Mouse (Mus musculus) gonadal fat pad, adult 2 months (tissue): ENCODE results near the gene Ufsp1. TPM values are rescaled to one million over a fixed set of nuclear protein-coding genes. Genes with fewer than 3 reads are reported as not detected.

Experiments
- DNase-seq: peaks from one replicate; pipeline ENCODE4 v3.0.0-alpha.2; 2012; ENCODE audit warnings: low read depth
- polyA plus RNA-seq: library from polyadenylated mRNA; depleted of rRNA; stranded (reverse); fragments of >200 nt; gene quantifications from 2 replicates; pipeline ENCODE4 v1.2.3, GENCODE M21; 2012

Ufsp1 gene
- polyA plus RNA-seq, 1 experiment = 18.3 TPM

GRCm38 (mm10) chr5:137295712-137296111, 1.3 kb downstream of the Ufsp1 start:
- no peak for DNase-seq

- DNase-seq = no peak
Measured at GRCm38 (mm10) chr5:137297126-137297525, 2.7 kb downstream of the Ufsp1 start.

- DNase-seq = no peak
Measured at GRCm38 (mm10) chr5:137299240-137299639, 4.8 kb downstream of the Ufsp1 start.

GRCm38 (mm10) chr5:137301253-137301652, 6.8 kb downstream of the Ufsp1 start:
- DNase-seq = no peak

- no peak for DNase-seq
Measured at GRCm38 (mm10) chr5:137303609-137304008, 9.2 kb downstream of the Ufsp1 start.

- no peak for DNase-seq
Measured at GRCm38 (mm10) chr5:137304165-137304564, 9.7 kb downstream of the Ufsp1 start.

DNA sequence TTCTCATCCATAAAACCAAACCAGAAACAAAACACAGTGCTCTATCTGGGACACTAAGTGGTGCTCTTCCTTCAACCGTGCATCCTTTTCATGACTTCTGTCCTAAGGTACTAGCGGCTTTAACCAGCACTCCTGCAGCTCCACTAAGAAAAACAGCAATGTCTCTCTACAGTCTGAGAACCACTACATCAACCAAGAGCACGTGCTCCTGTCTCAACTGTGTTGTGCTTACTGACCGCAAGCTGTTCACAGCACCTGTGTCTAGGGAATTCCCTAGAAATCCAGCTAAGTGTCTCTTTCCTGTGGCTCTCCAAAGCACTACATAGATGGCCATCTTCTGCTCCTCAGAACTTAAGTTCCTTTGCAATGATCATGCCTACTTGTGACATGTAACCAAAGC, 10.4 kb downstream of the Ufsp1 start:
- DNase-seq = no peak

DNA sequence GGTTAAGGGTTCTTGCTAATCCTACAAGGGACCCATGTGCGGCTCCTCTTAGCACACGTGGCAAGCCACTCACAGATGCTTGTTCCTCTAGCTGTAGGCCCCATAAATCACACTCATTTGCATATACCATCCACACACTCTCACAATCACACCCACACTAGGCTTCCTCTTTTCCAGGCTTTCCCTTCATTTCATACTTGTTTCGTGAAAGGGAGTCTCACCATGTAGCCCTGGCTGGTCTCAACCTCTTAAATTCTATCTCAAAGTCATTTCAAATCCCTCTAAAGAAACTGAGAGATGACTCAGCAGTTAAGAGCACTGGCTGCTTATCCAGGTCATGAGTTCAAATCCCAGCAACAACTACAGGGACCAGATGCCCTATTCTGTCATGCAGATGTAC, 11.4 kb downstream of the Ufsp1 start:
- no peak for DNase-seq

DNA sequence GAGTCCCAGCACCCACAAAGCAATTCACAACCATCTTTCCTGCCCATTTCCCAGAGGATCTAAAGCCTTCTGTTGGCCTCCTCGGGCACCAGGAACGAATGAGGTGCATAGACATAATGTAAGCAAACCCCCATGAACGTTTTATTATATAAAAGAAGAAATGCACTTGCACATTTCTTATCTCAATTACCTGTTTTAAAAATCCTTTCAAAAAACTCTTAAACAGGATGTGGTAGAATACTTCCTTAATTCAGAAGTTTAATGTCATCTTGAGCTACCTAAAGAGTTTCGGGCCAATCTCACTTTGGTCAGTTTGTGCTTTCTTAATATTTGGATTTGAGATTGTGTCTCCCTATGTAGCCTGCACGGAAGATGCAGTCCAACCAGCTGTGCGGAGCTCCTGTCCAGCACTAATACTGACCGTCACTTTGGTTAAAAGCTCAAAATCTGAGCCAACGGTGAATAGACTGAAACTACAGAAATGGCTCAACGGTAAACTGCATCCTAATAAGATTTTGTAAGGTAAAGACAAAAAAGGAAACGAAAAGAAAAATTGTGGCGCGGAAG, 12.1 kb downstream of the Ufsp1 start:
- DNase-seq = no peak

DNA sequence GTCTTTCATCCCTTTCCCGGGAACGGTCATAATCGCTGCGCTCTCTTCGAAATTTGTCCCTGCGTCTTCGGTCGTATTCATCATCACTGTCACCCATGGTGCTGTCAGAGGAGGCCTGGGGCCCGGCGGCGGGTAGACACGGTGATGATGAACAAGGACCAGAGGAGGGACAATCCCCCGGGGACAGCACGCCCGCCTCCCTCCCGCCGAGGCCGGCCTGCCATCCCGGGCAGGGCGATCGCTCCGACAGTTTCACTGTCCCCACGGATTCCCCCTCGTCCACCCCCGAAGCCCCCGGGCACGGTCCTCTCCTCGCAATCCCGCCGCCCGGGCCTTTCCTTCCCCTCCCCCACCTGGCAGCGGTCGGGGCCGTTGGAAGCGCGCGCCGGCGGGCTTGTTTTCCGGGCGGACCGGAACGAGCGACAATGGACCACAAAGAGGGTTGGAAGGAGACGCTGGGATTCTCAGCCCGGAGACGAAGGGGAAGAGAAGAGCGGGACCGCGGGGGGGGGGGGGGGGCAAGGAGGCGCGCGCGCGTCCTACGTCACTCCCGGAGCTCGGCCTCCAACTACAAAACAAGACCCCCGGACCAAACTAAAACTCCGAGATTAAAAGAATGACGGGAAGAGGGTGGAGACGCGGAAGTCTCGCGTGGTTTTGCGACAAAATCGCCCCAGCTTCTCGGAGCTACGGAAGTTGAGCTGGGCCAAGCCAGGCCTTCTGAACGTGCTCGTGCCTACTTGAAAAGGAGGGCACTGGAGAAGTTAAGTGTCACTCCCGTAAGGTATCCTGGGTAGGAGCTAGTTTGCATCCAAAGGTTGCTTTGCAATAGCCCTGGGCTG, 12.9 kb downstream of the Ufsp1 start, which contains the start of gene Srrt:
Srrt (minus strand) TSS at position 604 of the 842 bp plus-strand sequence.
- DNase-seq = peak; percentile 54

DNA sequence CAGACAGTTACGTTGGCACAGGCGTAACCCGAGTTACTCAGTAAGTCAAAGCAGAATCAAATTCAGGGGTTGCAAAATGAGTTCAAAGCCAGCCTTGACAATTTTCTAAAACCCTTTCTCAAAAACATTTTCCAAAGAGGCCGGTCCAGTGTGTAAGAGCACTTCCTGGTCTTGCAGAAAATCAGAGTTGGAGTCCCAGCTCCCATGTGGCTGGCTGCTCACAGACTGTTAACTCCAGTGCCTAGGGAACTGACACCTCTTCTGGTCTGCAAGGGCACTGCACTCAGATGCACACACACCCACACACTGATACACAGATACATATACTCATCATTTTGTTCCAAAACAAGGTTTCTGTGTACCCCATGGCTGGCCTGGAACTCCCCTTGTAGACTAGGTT, 13.9 kb downstream of the Ufsp1 start:
- DNase-seq = no peak

DNA sequence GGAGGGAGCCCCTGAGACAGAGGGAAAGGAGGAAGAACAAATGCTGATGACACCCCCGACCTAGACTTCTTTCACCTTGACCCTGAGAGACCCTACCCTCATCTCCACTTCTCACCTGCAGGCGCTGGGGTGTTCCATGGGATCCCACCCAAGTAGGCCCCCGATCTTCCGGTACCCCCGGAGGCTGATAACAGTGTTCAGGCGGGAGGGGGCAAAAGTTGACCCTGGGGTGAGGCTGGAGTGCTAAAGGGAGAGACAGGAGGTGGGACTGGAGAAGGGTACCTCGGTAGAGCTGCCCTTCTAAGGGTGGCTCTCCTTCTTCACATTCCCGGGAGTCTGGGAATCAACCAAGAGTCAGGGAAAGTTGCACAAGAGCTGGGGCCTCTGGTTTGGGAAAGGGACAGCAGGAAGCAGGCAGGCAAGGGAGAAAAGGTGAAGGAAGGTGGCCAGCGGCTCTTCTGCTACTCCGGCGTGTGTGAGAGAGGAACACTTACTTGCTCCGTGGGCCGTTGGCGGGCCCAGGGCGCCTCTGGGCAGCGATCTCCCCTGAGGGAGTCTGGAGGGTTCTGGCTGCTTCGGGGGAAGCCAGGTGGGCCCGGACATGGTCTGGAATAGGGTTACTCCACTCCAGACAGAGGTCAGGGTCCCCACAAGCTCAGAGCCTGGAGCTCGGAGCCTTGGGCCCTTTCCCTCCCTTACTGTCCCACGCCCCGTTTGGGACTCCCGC, 19.2 kb downstream of the Ufsp1 start:
- no peak for DNase-seq

DNA sequence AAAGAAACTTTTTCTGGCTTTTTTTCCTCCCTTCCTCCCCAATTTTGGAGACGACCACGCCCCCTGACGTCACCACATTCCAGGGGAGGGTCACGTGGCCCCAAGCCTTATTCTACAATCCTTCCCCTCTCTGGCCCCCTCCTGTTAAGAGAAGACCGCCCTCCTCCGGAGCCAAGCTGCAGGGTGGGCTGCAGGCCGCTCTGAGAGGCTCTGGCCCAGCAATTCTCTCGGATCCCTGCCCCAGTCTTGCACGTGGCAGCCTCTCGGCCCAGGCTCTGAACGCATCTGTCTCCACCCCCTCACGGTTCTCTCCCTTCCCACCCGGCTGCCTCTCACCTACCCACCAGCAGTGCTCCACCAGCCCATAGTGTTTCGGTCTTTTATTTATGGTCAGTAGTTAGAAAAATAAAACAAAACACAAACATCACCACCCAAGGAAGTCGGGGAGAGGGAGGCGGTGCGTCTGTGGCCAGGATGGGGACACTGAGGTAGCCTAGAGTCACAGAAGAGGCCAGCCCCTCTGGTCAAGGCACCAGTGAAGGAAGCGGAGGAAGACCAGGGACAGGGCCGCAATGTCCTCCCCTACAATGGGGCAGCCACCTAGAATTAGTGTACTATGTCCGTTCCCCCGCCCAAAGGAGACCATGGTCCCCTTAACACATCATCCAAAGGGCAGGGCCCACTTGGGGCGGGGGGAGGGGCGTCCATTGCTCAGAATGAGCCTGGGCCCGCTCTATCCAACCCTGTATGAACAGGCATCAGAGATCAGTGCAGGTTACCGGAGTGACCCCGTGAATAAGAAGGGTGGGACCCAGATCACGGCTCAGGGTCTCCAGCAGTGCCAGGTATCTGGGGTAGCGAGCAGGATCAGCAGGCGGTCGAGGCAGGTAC, 20.0 kb downstream of the Ufsp1 start, which contains the start of gene Trip6:
Trip6 (minus strand) TSS at position 212 of the 891 bp plus-strand sequence.
- DNase-seq = no peak

DNA sequence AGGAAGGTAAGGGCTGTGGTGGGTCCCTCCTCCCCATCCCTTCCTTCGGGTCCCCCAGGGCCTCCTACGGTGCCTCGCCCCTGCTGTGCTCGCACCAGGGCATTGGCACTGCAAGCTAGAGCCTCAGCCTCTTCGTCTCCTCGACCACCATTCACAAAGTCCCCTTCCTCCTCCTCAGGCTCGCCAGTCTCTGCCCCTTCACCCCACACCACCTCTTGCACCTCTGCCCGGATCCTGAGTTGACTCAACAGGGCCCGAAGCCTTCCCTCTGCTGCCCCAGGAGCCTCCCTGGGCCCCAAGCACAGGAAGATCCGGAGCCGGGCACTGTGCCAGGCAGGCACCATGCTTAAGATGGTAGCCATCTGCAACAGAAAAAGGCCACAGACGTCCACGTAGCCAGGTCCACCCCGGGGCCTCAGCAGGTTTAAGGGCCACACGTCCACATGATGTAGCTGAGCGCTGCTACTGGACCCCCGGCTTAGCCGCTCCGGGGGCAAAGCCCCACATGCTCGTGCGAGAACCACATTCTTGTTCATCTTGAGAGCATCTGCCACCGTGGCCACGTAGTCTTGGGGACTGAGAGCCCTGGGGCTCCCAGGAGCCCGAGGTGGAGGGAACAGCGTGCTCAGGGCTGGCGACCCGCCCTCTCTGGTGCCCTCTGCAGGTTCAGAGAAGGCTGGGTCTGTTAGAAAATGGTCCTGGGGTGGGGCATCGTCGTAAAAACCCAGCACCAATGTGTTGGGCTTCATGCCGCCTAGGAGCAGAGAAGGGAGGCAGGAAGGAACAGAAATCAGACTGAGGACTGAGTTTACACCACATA, 20.9 kb downstream of the Ufsp1 start:
- no peak for DNase-seq

DNA sequence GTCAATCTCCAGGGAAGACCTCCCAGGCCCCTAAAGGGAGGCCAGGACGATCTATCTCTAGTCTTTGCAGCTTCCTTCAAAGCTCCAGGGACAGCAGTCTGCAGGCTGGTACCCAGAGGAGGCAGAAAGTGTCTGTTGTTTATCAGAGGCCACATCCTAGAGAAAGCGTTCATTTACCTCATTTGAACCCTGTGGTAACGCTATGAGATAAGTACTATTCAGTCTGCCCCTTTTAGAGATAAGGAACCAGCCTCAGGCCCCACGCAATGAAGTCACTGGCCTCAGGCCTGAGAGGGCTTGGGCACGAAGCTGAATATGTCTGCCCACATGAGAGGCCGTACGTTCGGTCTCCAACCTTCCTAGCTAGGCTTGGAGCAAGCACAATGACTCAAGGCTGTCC, 22.9 kb downstream of the Ufsp1 start:
- DNase-seq = no peak

GRCm38 (mm10) chr5:137318570-137318969, 24.1 kb downstream of the Ufsp1 start:
- DNase-seq = no peak

DNA sequence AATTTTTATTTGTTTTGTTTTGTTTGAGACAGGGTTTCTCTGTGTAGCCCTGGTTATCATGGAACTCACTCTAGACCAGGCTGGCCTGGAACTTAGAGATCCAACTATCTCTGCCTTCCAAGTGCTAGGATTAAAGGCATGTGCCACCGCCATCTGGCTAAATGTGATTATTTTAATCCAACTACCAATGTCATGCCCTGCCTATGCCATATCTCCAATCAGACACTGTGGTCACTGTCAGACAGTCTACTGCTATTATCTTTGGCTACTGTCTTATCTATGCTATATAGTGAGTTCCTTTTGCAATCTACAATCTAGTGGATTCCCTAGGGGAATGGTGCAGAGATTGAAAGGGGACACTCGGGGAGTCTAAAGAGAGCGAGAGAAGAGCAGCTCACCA, 26.6 kb downstream of the Ufsp1 start:
- DNase-seq = no peak

DNA sequence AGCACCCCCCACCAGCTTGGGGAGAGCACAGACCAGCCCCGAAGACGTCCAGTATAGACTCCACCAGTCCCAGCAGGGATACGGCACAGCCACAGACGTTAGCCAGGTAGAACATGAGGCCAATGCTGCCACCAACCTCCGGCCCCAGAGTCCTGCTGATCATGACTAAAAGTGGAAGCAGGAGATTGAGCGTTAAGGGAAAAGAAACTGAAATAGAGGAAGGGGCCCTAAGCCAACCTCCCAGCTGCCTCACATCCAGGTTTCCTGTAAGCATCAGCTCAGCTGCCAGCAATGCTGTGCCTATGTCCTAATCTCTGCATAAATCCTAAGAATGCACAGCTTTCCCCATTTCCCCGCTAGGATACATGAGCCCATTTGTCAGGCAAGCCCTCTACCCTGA, 36.5 kb downstream of the Ufsp1 start:
- DNase-seq = no peak

- DNase-seq = no peak
Measured at GRCm38 (mm10) chr5:137332857-137333511, 38.6 kb downstream of the Ufsp1 start.

DNA sequence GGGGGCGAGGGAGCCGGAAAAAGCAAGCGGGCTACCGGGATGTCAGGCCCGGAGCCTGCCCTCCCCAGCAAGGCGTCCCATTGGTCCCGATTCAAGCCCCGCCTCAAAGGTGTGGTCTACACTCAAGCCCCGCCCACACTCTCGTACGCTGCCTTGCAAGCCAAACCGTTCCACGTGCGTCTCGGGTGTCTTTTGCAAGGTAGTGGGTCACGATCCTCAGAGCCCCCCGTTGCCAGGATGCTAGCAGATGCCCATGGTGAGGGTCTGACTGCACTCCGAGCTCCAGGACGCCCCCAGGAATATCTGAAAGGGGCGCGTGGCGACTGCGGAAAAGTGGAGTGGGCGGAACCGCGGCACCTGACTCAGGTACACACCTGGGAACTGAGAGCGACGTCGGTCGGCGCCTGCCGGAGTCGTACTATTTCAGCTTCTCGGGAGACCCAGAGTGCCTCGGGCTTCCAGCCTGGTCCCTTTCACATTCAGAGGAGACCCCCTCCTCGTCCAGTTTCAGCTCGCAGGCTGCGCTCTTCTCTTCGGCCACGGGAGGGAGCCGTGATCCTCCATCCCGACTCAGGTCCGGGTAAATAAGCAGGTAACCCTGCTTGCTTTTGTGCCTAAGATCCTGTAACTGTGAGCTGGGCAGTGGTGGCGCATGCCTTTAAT, 39.2 kb downstream of the Ufsp1 start, which contains the start of gene Slc12a9:
Slc12a9 (minus strand) TSS at position 86 of the 663 bp plus-strand sequence.
- no peak for DNase-seq
